Mouse (Mus musculus) liver, embryonic 13.5 days (tissue): ENCODE data around the gene P2ry6. TPM values are rescaled to one million over a fixed set of nuclear protein-coding genes. Genes with fewer than 3 reads are reported as not detected.

Experiments used
- ATAC-seq: fragments of 200-750 bp; cut with Nextera tagmentation; 2 replicates; pipeline ENCODE4 v1.8.0; 2017; ENCODE audit warnings: low read depth, mild to moderate bottlenecking, moderate number of reproducible peaks, moderate library complexity
- DNase-seq: peaks from one replicate; pipeline ENCODE4 v3.0.0; 2022
- H3K27ac ChIP-seq: fragments of 300-500 bp; sonication (generic); 2 replicates; pipeline ENCODE4 v1.5.1; 2015; ENCODE audit warnings: moderate library complexity, mild to moderate bottlenecking, inconsistent platforms
- H3K27me3 ChIP-seq: fragments of 300-500 bp; sonication (generic); 2 replicates; pipeline ENCODE4 v1.6.1; 2015; ENCODE audit warnings: mild to moderate bottlenecking, inconsistent platforms
- H3K36me3 ChIP-seq: fragments of 300-500 bp; sonication (generic); 2 replicates; pipeline ENCODE4 v1.6.1; 2015; ENCODE audit warnings: mild to moderate bottlenecking, inconsistent platforms
- H3K4me1 ChIP-seq: fragments of 300-500 bp; sonication (generic); replicated peaks from 2 replicates; pipeline ENCODE4 v1.6.1; 2015; ENCODE audit warnings: inconsistent platforms
- H3K4me2 ChIP-seq: fragments of 300-500 bp; sonication (generic); 2 replicates; pipeline ENCODE4 v1.6.1; 2015; ENCODE audit warnings: inconsistent platforms, mild to moderate bottlenecking, moderate library complexity
- H3K4me3 ChIP-seq: fragments of 300-500 bp; sonication (generic); replicated peaks from 2 replicates; pipeline ENCODE4 v1.5.1; 2015; ENCODE audit warnings: mild to moderate bottlenecking, inconsistent platforms
- H3K9ac ChIP-seq: fragments of 300-500 bp; sonication (generic); 2 replicates; pipeline ENCODE4 v1.6.1; 2015; ENCODE audit warnings: mild to moderate bottlenecking, inconsistent platforms
- H3K9me3 ChIP-seq: fragments of 300-500 bp; sonication (generic); replicated peaks from 2 replicates; pipeline ENCODE4 v1.6.1; 2016; ENCODE audit warnings: inconsistent platforms
- WGBS: fragments of 180-500 bp; shearing (Covaris S2); methylation state at CpG from one replicate; pipeline ENCODE4 v1.1.7; 2015; ENCODE audit not compliant: insufficient replicate concordance; 5-methylcytosine and 5-hydroxymethylcytosine counted together
- polyA plus RNA-seq: library from polyadenylated mRNA; unstranded; fragments of >200 nt; fragmentation: Nextera tagmentation; extraction: Ambion mirVana; gene quantifications from 2 replicates; pipeline ENCODE4 v1.2.1, GENCODE M21; 2015

The P2ry6 gene
- polyA plus RNA-seq, 1 experiment from 2014 or later: 2.7 TPM

GRCm38 (mm10) chr7:100938106-100938505 lies 36.3 kb downstream of the P2ry6 start:
- Histone ChIP-seq H3K4me3 (no peak overlapping the region), H3K4me1 (peaks cover under 1% of the 10 kb centered on the region; the same call in 1 of the 2 replicates), H3K9me3 (no peaks in the 10 kb centered on the region), H3K27ac (no peak overlapping the region), H3K27me3 (peaks cover 20% of the 10 kb centered on the region), H3K4me2 (no peak overlapping the region), H3K9ac (no peak overlapping the region), H3K36me3 (no peaks in the 10 kb centered on the region)
- ATAC-seq: no peak
- WGBS: 83% methylated on average over 16 of the region's 16 CpGs
- no peak for DNase-seq

GRCm38 (mm10) chr7:100937481-100937880 lies 37.0 kb downstream of the P2ry6 start:
- H3K9me3 ChIP-seq: no peaks in the 10 kb centered on the region
- H3K4me1 ChIP-seq: peaks cover 6% of the 10 kb centered on the region
- no peak overlapping the region for H3K4me2 ChIP-seq
- H3K27ac ChIP-seq: no peak overlapping the region
- H3K9ac ChIP-seq: no peak overlapping the region
- H3K27me3 ChIP-seq: peaks cover 26% of the 10 kb centered on the region
- DNase-seq (no peak), ATAC-seq (no peak)
- 52% methylated on average over 3 of the region's 3 CpGs for WGBS
- no peak overlapping the region for H3K4me3 ChIP-seq
- no peaks in the 10 kb centered on the region for H3K36me3 ChIP-seq

GRCm38 (mm10) chr7:100933520-100933919 lies 40.9 kb downstream of the P2ry6 start:
- ATAC-seq: no peak

GRCm38 (mm10) chr7:100932481-100933007 lies 41.9 kb downstream of the P2ry6 start:
- peak overlapping the region; percentile 81 for H3K27ac ChIP-seq
- H3K9ac ChIP-seq: peak overlapping the region; percentile 70; the same call in 1 of the 2 replicates
- DNase-seq (peak; percentile 64), ATAC-seq (peak; percentile 80)
- H3K4me2 ChIP-seq: peak overlapping the region; percentile 78
- H3K9me3 ChIP-seq: no peaks in the 10 kb centered on the region
- peaks cover 76% of the 10 kb centered on the region for H3K27me3 ChIP-seq
- H3K36me3 ChIP-seq: no peaks in the 10 kb centered on the region
- WGBS: under 1% methylated on average over 27 of the region's 27 CpGs
- peaks cover 52% of the 10 kb centered on the region for H3K4me1 ChIP-seq
- peak overlapping the region; percentile 59 for H3K4me3 ChIP-seq

More at GRCm38 (mm10) chr7:100933520-100933919, 40.9 kb downstream of the P2ry6 start:
- Histone ChIP-seq H3K36me3 (no peaks in the 10 kb centered on the region), H3K4me2 (no peak overlapping the region), H3K27ac (no peak overlapping the region), H3K4me1 (peaks cover 42% of the 10 kb centered on the region), H3K4me3 (no peak overlapping the region), H3K27me3 (peaks cover 66% of the 10 kb centered on the region), H3K9ac (no peak overlapping the region), H3K9me3 (no peaks in the 10 kb centered on the region)
- DNase-seq: no peak

- Histone ChIP-seq H3K4me1 (peaks cover 58% of the 10 kb centered on the region), H3K9me3 (no peaks in the 10 kb centered on the region), H3K27ac (peak within 1 kb of the TSS; percentile 81), H3K4me2 (peak within 1 kb of the TSS; percentile 78), H3K4me3 (peak within 1 kb of the TSS; percentile 59), H3K27me3 (peaks cover 81% of the 10 kb centered on the region), H3K36me3 (no peaks in the 10 kb centered on the region), H3K9ac (peak within 1 kb of the TSS; percentile 70)
- DNase-seq (no peak), ATAC-seq (peak; percentile 39)
- under 1% methylated on average over 35 of the region's 35 CpGs for WGBS
Measured at GRCm38 (mm10) chr7:100931926-100932480, 42.4 kb downstream of the P2ry6 start, which contains the start of gene Arhgef17. Arhgef17 (minus strand) TSS chr7:100932107.

- Histone ChIP-seq H3K9ac (peak overlapping the region; percentile 70), H3K27ac (peak overlapping the region; percentile 81), H3K4me3 (peak overlapping the region; percentile 59), H3K27me3 (peaks cover 86% of the 10 kb centered on the region), H3K4me2 (peak overlapping the region; percentile 78), H3K9me3 (no peaks in the 10 kb centered on the region), H3K4me1 (peaks cover 63% of the 10 kb centered on the region), H3K36me3 (no peaks in the 10 kb centered on the region)
- ATAC-seq (0 out of 2 replicates have a peak, but pooled peaks have one; percentile 8), DNase-seq (no peak)
- WGBS: 1% methylated on average over 48 of the region's 73 CpGs
Measured at GRCm38 (mm10) chr7:100931316-100931925, 43.0 kb downstream of the P2ry6 start.

GRCm38 (mm10) chr7:100930619-100931315 lies 43.7 kb downstream of the P2ry6 start:
- 9% methylated on average over 51 of the region's 53 CpGs for WGBS
- peaks cover 69% of the 10 kb centered on the region for H3K4me1 ChIP-seq

GRCm38 (mm10) chr7:100929639-100930303 lies 44.7 kb downstream of the P2ry6 start:
- Histone ChIP-seq H3K9me3 (no peaks in the 10 kb centered on the region), H3K4me2 (peak overlapping the region; percentile 78), H3K36me3 (no peaks in the 10 kb centered on the region), H3K4me1 (peaks cover 75% of the 10 kb centered on the region), H3K27ac (no peak overlapping the region), H3K27me3 (peaks cover 95% of the 10 kb centered on the region), H3K4me3 (peak overlapping the region; percentile 59), H3K9ac (no peak overlapping the region)
- no peak for DNase-seq
- no peak for ATAC-seq
- WGBS: 70% methylated on average over 19 of the region's 19 CpGs

More at GRCm38 (mm10) chr7:100930619-100931315, 43.7 kb downstream of the P2ry6 start:
- H3K9ac ChIP-seq: peak overlapping the region; percentile 70
- peaks cover 92% of the 10 kb centered on the region for H3K27me3 ChIP-seq
- no peak for ATAC-seq
- no peaks in the 10 kb centered on the region for H3K9me3 ChIP-seq
- H3K4me2 ChIP-seq: peak overlapping the region; percentile 78
- peak overlapping the region; percentile 81 for H3K27ac ChIP-seq
- no peaks in the 10 kb centered on the region for H3K36me3 ChIP-seq
- peak overlapping the region; percentile 59 for H3K4me3 ChIP-seq
- DNase-seq: no peak

- Histone ChIP-seq H3K27me3 (peaks cover 87% of the 10 kb centered on the region), H3K9me3 (no peaks in the 10 kb centered on the region), H3K4me1 (peaks cover 78% of the 10 kb centered on the region), H3K27ac (no peak overlapping the region), H3K36me3 (no peaks in the 10 kb centered on the region), H3K4me3 (peak overlapping the region; percentile 33), H3K4me2 (peak overlapping the region; percentile 78), H3K9ac (no peak overlapping the region)
- ATAC-seq (no peak), DNase-seq (no peak)
- WGBS: 54% methylated on average over 9 of the region's 9 CpGs
Measured at GRCm38 (mm10) chr7:100928456-100928855, 46.0 kb downstream of the P2ry6 start.

- Histone ChIP-seq H3K9ac (peak overlapping the region; percentile 0; the same call in 1 of the 2 replicates), H3K27me3 (peaks cover 77% of the 10 kb centered on the region), H3K4me1 (peaks cover 71% of the 10 kb centered on the region), H3K36me3 (no peaks in the 10 kb centered on the region), H3K9me3 (no peaks in the 10 kb centered on the region), H3K4me2 (peak overlapping the region; percentile 78), H3K27ac (no peak overlapping the region), H3K4me3 (peak overlapping the region; percentile 33)
- DNase-seq (no peak), ATAC-seq (no peak)
- WGBS: 26% methylated on average over 7 of the region's 7 CpGs
Measured at GRCm38 (mm10) chr7:100927287-100928000, 47.0 kb downstream of the P2ry6 start.
